Mouse (Mus musculus) embryonic facial prominence, embryonic 11.5 days (tissue): ENCODE data around the gene Rnf208. TPM values are rescaled to one million over a fixed set of nuclear protein-coding genes. Genes with fewer than 3 reads are reported as not detected.

Source experiments
- ATAC-seq: fragments of 200-750 bp; cut with Nextera tagmentation; replicated peaks from 2 replicates; pipeline ENCODE4 v1.8.0; 2017; ENCODE audit warnings: low read depth; ENCODE audit not compliant: insufficient number of reproducible peaks, low FRiP score, low TSS enrichment
- DNase-seq: peaks from one replicate; pipeline ENCODE4 v3.0.0-alpha.2; 2015; ENCODE audit warnings: low spot score
- H3K27ac ChIP-seq: fragments of 300-500 bp; sonication (generic); replicated peaks from 2 replicates; pipeline ENCODE4 v1.5.1; 2014; ENCODE audit warnings: mild to moderate bottlenecking, low read depth, low read length, control low read depth
- H3K27me3 ChIP-seq: fragments of 300-500 bp; sonication (generic); 2 replicates; pipeline ENCODE4 v1.6.1; 2014; ENCODE audit warnings: mild to moderate bottlenecking, low read length, moderate library complexity, mixed read lengths; ENCODE audit not compliant: control insufficient read depth, insufficient read depth
- H3K36me3 ChIP-seq: fragments of 300-500 bp; sonication (generic); replicated peaks from 2 replicates; pipeline ENCODE4 v1.6.1; 2014; ENCODE audit warnings: low read depth, mild to moderate bottlenecking, low read length, moderate library complexity, mixed read lengths; ENCODE audit not compliant: control insufficient read depth, insufficient read depth
- H3K4me1 ChIP-seq: fragments of 300-500 bp; sonication (generic); 2 replicates; pipeline ENCODE4 v1.6.1; 2014; ENCODE audit warnings: low read length, mixed read lengths; ENCODE audit not compliant: control insufficient read depth, insufficient read depth
- H3K4me2 ChIP-seq: fragments of 300-500 bp; sonication (generic); 2 replicates; pipeline ENCODE4 v1.6.1; 2014; ENCODE audit warnings: low read depth, mild to moderate bottlenecking, control low read depth, low read length, moderate library complexity
- H3K4me3 ChIP-seq: fragments of 300-500 bp; sonication (generic); 2 replicates; pipeline ENCODE4 v1.5.1; 2014; ENCODE audit warnings: low read depth, low read length, control low read depth
- H3K9ac ChIP-seq: fragments of 300-500 bp; sonication (generic); replicated peaks from 2 replicates; pipeline ENCODE4 v1.6.1; 2014; ENCODE audit warnings: mild to moderate bottlenecking, control low read depth, low read length
- H3K9me3 ChIP-seq: fragments of 300-500 bp; sonication (generic); replicated peaks from 2 replicates; pipeline ENCODE4 v1.6.1; 2016; ENCODE audit warnings: mild to moderate bottlenecking, low read length, inconsistent platforms, mixed read lengths; ENCODE audit not compliant: control insufficient read depth
- WGBS: fragments of 180-500 bp; shearing (Covaris S2); extraction: QIAGEN DNeasy Blood & Tissue Kit; methylation state at CpG from one replicate; pipeline ENCODE4 v1.1.7; 2014; 5-methylcytosine and 5-hydroxymethylcytosine counted together
- polyA plus RNA-seq: library from polyadenylated mRNA; unstranded; fragments of >200 nt; fragmentation: Nextera tagmentation; extraction: Ambion mirVana; gene quantifications from 2 replicates; pipeline ENCODE4 v1.2.1, GENCODE M21; 2014

The Rnf208 gene
- polyA plus RNA-seq, 1 experiment from 2014 or later, result 7.4 TPM

DNA sequence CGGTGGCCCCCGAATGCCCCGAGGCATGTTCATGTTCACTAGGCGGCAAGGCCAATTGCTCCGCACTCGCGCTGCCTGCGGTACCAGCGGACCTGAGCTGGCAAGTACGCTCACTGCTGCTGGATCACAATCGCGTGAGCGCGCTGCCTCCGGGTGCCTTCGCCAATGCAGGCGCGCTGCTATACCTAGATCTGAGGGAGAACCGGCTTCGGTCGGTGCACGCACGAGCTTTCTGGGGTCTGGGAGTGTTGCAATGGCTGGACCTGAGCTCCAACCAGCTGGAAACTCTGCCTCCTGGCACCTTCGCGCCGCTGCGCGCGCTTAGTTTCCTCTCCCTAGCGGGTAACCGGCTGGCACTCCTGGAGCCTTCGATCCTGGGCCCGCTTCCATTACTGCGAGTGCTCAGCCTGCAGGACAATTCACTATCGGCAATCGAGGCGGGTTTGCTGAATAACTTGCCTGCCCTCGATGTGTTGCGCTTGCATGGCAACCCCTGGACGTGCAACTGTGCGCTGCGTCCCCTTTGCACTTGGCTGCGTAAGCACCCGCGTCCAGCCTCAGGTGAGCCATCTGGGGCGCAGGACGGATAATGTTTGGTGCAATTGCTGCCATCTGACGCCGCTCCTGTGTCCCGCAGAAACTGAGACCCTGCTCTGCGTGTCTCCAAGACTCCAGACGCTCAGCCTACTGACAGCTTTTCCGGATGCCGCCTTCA is 48.2 kb downstream of the Rnf208 start:
- no peak overlapping the region for H3K9ac ChIP-seq
- H3K9me3 ChIP-seq, result no peaks in the 10 kb centered on the region
- 2% methylated on average over 54 of the region's 54 CpGs for WGBS
- no peak for ATAC-seq
- H3K36me3 ChIP-seq, result no peaks in the 10 kb centered on the region; the same call in 1 of the 2 replicates
- peaks cover 3% of the 10 kb centered on the region; the same call in 1 of the 2 replicates for H3K4me1 ChIP-seq
- no peak overlapping the region for H3K4me2 ChIP-seq
- no peak overlapping the region for H3K4me3 ChIP-seq
- H3K27me3 ChIP-seq, result peaks cover 55% of the 10 kb centered on the region
- H3K27ac ChIP-seq, result no peak overlapping the region
- no peak for DNase-seq

- Histone ChIP-seq H3K36me3 (no peaks in the 10 kb centered on the region; the same call in 1 of the 2 replicates), H3K4me2 (no peak overlapping the region), H3K27me3 (peaks cover 55% of the 10 kb centered on the region), H3K9me3 (no peaks in the 10 kb centered on the region), H3K4me1 (peaks cover 3% of the 10 kb centered on the region; the same call in 1 of the 2 replicates), H3K4me3 (no peak overlapping the region), H3K27ac (no peak overlapping the region), H3K9ac (no peak overlapping the region)
- DNase-seq (no peak), ATAC-seq (no peak)
- WGBS, result under 1% methylated on average over 18 of the region's 18 CpGs
These were observed 48.7 kb downstream of the Rnf208 start for GRCm38 (mm10) chr2:25290816-25291130.

DNA sequence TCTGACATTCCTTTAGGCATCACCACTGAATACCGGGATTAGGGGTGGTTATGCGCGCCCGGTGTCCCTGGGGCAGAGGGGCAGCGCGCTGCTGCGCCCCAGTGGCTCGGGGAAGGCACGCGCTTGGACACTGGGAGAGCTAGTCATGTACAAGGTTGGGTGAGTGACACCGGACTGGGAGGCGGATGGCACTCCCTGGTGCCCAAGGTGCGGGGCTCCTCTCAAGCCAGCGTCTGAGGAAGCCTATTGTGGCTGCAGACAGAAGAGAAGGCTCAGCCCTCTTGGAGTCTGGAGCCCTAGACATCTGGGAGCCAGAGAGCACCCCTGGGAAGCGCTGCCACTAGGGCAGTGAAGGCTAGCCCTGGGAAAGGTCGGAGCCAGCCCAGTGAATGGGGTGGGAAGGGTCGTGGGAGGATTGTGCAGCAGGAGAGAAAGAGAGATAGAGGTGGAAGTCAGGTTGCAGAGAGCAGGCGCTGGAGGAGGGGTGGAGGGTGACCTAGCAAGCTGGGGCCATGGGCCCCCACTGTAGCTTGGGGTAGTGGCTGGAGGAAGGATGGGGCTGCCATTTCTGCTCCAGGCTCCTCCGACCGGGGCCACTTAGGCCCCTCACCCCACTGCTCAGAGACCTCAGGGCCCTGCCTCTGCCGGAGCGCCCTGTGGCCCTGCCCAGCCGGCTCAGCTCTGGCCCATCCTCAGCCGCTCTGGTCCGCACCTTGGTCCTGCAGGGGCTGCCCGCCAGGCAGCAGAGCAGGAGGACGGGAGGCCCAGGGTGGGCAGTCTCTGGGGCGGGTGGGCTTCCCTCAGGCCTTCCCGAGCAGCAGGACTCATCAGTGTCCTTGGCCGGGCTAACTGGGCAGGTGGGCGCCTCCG is 49.4 kb downstream of the Rnf208 start:
- H3K4me2 ChIP-seq, result no peak overlapping the region; the same call in 1 of the 2 replicates
- no peak overlapping the region for H3K27ac ChIP-seq
- H3K36me3 ChIP-seq, result no peaks in the 10 kb centered on the region
- no peaks in the 10 kb centered on the region for H3K9me3 ChIP-seq
- H3K9ac ChIP-seq, result no peak overlapping the region
- ATAC-seq, result peak; percentile 24; the same call in 1 of the 2 replicates
- DNase-seq, result no peak
- peaks cover 55% of the 10 kb centered on the region for H3K27me3 ChIP-seq
- peaks cover 3% of the 10 kb centered on the region; the same call in 1 of the 2 replicates for H3K4me1 ChIP-seq
- H3K4me3 ChIP-seq, result 0 out of 2 replicates have a peak overlapping the region, but pooled peaks have one; percentile 6
- WGBS, result 7% methylated on average over 32 of the region's 32 CpGs

- H3K27me3 ChIP-seq, result peaks cover 55% of the 10 kb centered on the region
- no peak overlapping the region for H3K27ac ChIP-seq
- H3K36me3 ChIP-seq, result no peaks in the 10 kb centered on the region
- H3K4me1 ChIP-seq, result peaks cover 3% of the 10 kb centered on the region; the same call in 1 of the 2 replicates
- H3K4me2 ChIP-seq, result peak overlapping the region; percentile 19; the same call in 1 of the 2 replicates
- 0 out of 2 replicates have a peak overlapping the region, but pooled peaks have one; percentile 16 for H3K4me3 ChIP-seq
- no peaks in the 10 kb centered on the region for H3K9me3 ChIP-seq
- WGBS, result 4% methylated on average over 43 of the region's 43 CpGs
- ATAC-seq (no peak), DNase-seq (no peak)
- no peak overlapping the region for H3K9ac ChIP-seq
These were observed 50.0 kb downstream of the Rnf208 start for GRCm38 (mm10) chr2:25292054-25292544.

DNA sequence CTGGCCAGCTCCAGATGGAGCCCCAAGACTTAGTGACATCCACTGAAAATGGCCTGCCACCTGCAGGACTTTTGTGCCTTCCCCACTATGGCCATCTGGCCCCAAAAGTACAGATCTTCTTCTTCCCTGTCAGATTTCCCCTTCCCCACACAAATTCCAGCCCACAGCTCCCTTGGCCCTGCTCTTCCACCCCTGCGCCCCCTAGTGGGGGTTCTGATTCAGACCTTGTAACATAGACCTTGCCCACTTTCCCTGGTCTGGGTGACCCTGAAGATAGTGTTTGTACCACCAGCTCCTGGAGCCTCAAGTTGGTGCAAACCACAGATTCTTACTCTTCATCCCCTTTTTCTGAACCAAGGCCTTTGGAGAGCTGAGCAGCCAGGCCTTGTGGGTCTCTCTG is 50.8 kb downstream of the Rnf208 start:
- ATAC-seq, result no peak
- DNase-seq, result peak; percentile 87
- Histone ChIP-seq H3K9me3 (no peaks in the 10 kb centered on the region), H3K36me3 (no peaks in the 10 kb centered on the region), H3K4me3 (no peak overlapping the region), H3K27me3 (peaks cover 55% of the 10 kb centered on the region), H3K4me2 (no peak overlapping the region), H3K9ac (no peak overlapping the region), H3K27ac (no peak overlapping the region), H3K4me1 (peaks cover 3% of the 10 kb centered on the region; the same call in 1 of the 2 replicates)
- WGBS, result 0% methylated on average over 1 of the region's 1 CpGs

- no peak overlapping the region for H3K9ac ChIP-seq
- peaks cover 3% of the 10 kb centered on the region; the same call in 1 of the 2 replicates for H3K4me1 ChIP-seq
- H3K27me3 ChIP-seq, result peaks cover 47% of the 10 kb centered on the region
- no peak overlapping the region for H3K4me2 ChIP-seq
- no peaks in the 10 kb centered on the region for H3K36me3 ChIP-seq
- WGBS, result 74% methylated on average over 9 of the region's 9 CpGs
- no peak overlapping the region for H3K4me3 ChIP-seq
- no peak for ATAC-seq
- H3K27ac ChIP-seq, result no peak overlapping the region
- no peak for DNase-seq
- no peaks in the 10 kb centered on the region for H3K9me3 ChIP-seq
These were observed 51.7 kb downstream of the Rnf208 start for GRCm38 (mm10) chr2:25293706-25294105.
